Mouse (Mus musculus) embryo, embryonic 11.5 days (tissue): ENCODE measurements around the gene Ugt2b38.
"Not testable (repeated sequence)": the region's sequence is repeated elsewhere in the genome, so short reads cannot be mapped to it uniquely, and the experiment has no call there.

Experiments used
- DNase-seq: peaks from one replicate; pipeline ENCODE4 v3.0.0-alpha.2; 2012; ENCODE audit warnings: low read depth, low spot score

Ugt2b38 gene

GRCm38 (mm10) chr5:87424041-87424440 is at the start of gene Ugt2b38:
Ugt2b38 (minus strand) TSS chr5:87424203.
- not testable (repeated sequence) for DNase-seq

DNA sequence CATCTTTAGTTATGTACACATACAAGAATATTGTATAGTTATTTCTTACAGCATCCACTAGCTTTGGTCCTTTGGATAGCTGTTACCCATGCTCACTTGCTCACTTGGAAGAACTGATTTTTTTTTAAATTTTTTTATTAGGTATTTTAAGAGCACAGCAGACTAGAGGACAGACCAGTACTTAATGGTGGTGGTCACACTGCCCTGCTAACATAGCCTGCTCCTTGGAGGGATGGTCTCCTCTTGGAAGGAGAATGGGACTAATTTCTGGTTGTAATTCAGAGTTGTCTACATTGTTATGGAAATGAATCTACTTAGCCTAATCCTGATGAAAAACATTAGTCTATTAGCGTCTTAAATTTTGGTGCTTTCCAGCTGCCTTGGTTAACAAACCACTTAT is 34.8 kb upstream of the Ugt2b38 start:
- DNase-seq = no peak

- no peak for DNase-seq
Measured at GRCm38 (mm10) chr5:87457701-87458100, 33.7 kb upstream of the Ugt2b38 start.

DNA sequence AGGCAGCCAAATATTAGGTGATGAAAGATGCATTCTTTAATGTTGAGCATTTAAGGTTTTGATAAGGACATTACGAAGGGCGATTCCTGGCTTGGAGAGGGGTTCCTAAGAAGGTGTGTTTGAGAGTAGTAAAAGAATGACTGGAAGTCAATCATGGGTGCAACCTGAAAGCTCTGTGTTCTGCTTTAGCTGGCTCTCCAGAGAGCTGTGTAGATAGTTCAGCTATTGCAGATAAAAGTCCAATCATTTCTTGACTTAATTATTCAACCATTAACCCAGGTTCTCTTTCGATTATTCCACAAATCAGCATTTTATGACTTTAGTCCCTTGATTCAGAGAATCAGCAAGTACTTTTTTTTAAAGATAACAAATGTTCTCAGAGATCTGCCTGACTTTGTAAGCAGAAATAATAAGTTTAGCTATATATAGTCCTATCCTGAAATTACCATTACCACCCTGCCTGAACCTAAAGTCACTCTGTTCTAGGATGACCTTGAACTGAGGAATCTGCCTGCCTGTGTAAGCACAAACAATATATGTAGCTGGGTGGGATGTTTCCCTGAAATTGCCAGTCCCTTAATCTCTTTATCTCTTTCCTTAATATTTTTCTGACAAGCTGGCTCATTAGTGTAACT is 32.3 kb upstream of the Ugt2b38 start:
- no peak for DNase-seq

DNA sequence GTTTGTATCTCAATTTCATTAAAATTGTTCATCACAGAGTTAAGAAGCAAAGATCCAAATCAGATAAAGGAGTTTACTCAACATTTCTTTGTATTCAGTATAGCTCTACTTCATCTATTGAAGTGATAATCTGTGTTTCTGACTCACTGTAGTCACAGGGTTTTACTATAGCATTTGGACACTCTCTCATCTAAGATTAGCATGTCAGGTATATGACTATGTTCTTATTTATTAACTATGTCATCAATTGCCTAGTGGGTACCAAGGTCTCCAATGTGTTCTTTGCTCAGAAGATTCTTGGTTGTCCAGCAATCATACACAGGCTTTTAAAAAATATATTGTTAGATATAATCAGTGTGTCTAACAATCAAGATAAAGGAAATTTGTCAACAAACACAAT is 31.5 kb upstream of the Ugt2b38 start:
- no peak for DNase-seq

GRCm38 (mm10) chr5:87452514-87452913 is 28.5 kb upstream of the Ugt2b38 start:
- DNase-seq = not testable (repeated sequence)

DNA sequence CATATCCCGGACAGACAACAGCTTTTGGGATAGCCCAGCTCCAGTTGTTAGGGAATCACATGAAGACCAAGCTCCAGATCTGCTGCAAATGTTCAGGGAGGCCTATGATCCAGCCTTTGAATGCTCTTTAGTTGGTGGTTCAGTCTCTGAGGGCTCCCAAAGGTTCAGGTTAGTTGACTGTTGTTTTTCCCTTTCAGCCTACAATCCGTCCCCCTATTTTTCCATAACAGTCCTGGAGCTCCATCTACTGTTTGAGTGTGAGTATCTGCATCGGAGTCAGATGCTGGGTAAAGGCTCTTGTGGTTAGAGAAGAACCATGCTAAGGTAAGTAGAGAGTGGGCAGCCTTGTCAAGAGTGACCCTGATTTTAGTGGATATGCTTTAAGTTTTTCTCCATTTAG is 12.3 kb upstream of the Ugt2b38 start:
- no peak for DNase-seq

- no peak for DNase-seq
Measured at GRCm38 (mm10) chr5:87425676-87426075, 1.7 kb upstream of the Ugt2b38 start.

GRCm38 (mm10) chr5:87396968-87397367 is 27.0 kb downstream of the Ugt2b38 start:
- no peak for DNase-seq

- DNase-seq = no peak
Measured at GRCm38 (mm10) chr5:87390818-87391217, 33.2 kb downstream of the Ugt2b38 start.

DNA sequence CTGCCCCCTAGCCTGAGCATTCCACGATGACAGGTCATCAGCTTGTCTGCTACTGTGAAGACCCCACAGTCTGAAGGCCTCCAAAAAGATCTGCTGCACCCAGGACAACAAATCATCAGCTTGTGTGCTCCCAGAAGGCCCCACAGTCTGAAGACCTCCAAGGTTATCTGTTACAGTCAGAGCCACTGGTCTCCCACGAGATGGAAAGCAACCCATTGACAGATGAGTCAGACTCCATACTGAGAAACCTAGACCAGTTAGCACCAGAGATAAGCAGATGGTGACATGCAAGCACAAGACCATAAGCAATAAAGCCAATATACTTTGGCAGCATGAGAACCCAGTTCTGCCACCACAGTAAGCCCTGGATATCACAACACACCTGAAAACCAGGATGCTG is 43.8 kb downstream of the Ugt2b38 start:
- DNase-seq = no peak

DNA sequence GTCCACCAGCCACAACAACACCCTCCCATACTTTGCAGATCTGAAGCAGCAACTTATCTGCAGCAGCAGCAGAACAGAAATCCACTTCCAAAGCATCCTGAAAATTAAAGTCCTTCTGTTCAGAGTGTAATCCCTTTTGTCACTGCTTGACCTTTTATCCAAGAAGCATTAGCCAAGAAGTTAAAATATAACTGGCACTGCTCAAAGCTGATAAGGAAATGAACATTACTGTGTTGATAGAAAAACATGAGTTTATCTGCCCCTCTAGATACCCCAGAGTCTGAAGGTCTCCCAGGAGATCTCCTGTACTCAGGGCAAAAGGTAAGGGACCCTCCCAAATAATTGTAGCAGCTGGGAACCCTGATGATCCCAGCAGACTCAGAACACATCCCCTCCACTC is 44.2 kb downstream of the Ugt2b38 start:
- DNase-seq = no peak

GRCm38 (mm10) chr5:87375874-87376383 is 48.1 kb downstream of the Ugt2b38 start:
- DNase-seq = no peak

DNA sequence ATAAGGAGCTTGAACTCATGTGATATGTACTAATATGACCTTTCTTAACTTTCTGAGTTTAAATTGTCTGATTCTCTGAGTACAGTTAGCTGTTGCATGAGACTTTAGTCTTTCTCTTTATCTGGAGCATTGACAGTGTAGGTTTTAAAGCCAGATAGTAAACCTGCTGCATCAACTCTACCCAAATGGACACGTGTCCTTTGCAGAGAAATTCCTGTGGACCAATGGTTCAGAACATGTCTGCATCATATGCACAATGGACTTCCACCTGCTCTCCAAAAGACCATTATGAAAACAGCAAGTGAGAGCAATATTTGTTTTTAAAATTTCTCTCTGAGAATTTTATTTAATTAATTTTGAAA is 50.5 kb downstream of the Ugt2b38 start:
- DNase-seq = no peak

- DNase-seq = not testable (repeated sequence)
Measured at GRCm38 (mm10) chr5:87372788-87373501, 51.1 kb downstream of the Ugt2b38 start.
